Mouse (Mus musculus): ENCODE measurements at regions not wholly inside any gene's neighbourhood (a gene's known extent, or its start where the extent isn't known, plus 50 kb on each side); places are given as distances from the start of the nearest gene placed in this dataset.

- TF ChIP-seq CTCF (IDR thresholded peaks at IDR 0.05; ENCODE audit: borderline replicate concordance, control insufficient read depth, extremely low read depth, insufficient read depth, low read length, poor library complexity) (no peak), POLR2A (IDR thresholded peaks at IDR 0.05; ENCODE audit: control insufficient read depth, extremely low read depth, insufficient read depth, low read length, poor library complexity) (no peak)
Observed at GRCm38 (mm10) chr3:128199466-128199865, 303.3 kb upstream of the Fam241a start.

Data from thymus, adult 2 months (tissue).